Mouse (Mus musculus) ES-E14 (cell line): ENCODE measurements around the gene Ndufb8.

ENCODE experiments used
- HCFC1 ChIP-seq: IDR thresholded peaks from 2 replicates; pipeline ENCODE4 v1.6.1; 2012; ENCODE audit warnings: low read length, inconsistent platforms, borderline replicate concordance; ENCODE audit not compliant: insufficient read depth
- MAFK ChIP-seq: IDR thresholded peaks from 2 replicates; pipeline ENCODE4 v1.6.1; 2014; ENCODE audit warnings: mild to moderate bottlenecking, low read depth, low read length, inconsistent platforms; ENCODE audit not compliant: insufficient read depth

DNA sequence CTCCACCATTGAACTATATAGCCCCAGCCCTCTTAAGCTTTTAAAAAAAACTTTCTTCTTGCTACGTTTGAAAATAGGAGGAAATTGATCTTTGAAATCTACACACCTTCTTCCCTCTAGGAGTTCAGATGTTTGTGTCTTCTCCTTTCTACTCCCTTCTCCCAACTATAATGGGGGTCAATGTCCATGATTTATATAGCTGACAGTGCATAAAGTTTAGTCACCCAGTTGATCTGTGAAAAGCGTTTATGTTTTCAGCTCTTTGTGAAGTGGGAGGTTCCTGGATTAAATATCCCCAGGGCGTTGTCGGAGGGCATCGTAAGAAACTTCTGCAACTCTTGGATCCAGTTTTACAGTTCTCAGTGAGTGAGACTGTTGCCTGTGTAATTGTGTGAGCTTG is 55.0 kb downstream of the Ndufb8 start:
- no peak for TF ChIP-seq HCFC1
- TF ChIP-seq MAFK = no peak
